Comparison of ENCODE assay signal across 25 mouse cellular contexts in the genomic region with DNA sequence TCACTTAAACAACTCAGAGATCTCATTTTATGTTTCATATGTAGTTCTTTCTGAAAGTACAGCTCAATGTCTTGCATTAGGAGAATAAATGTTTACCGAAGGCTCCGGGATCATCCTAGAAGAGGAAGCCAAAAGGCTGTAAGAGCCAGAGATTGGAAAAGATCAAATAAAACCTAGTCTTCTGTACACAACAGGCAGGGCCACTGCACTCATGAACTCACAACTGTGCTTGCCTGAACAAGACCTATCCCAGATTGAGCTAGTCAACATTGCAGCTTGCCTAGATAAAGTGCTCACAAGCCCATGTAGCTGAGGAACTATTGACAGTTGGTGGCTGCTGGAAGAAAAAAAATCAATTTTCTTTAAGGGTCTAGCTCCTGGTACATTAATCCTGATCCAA. TPM values are rescaled to one million over a fixed set of nuclear protein-coding genes. Genes with fewer than 3 reads are reported as not detected.
"Had no signal": no experiment of that assay in that cellular context is flagged by ENCODE, and none has a peak within 500 bp of the region (broad histone marks: within the 10 kb centered on the region; RNA-seq: fewer than 3 reads in every experiment).

No protein-coding gene starts in this region.

- H3K4me3 ChIP-seq: neural tube, embryonic 12.5 days; neural tube, embryonic 13.5 days; neural tube, embryonic 15.5 days; stomach, embryonic 15.5 days had no signal

- DNase-seq: retina, postnatal 1 day; right cerebral cortex, adult 18-20 months; right cerebral cortex, postnatal 14 days; right cerebral cortex, postnatal 25 days; right cerebral cortex, postnatal 4 days; spleen, adult 18-20 months; thymus, adult 18-20 months; thymus, adult 2 months; thymus, postnatal 14 days; thymus, postnatal 25 days; thymus, postnatal 36 days; thymus, postnatal 4 days had no signal

- H3K4me2 ChIP-seq: neural tube, embryonic 12.5 days; neural tube, embryonic 13.5 days; neural tube, embryonic 15.5 days; stomach, embryonic 15.5 days had no signal

- H3K4me1 ChIP-seq: neural tube, embryonic 12.5 days; neural tube, embryonic 13.5 days; neural tube, embryonic 15.5 days; stomach, embryonic 15.5 days had no signal

- H3K27me3 ChIP-seq: neural tube, embryonic 12.5 days; neural tube, embryonic 13.5 days; neural tube, embryonic 15.5 days; stomach, embryonic 15.5 days had no signal

- H3K36me3 ChIP-seq: neural tube, embryonic 12.5 days; neural tube, embryonic 13.5 days; neural tube, embryonic 15.5 days; stomach, embryonic 15.5 days had no signal

- H3K9ac ChIP-seq: neural tube, embryonic 12.5 days; neural tube, embryonic 13.5 days; neural tube, embryonic 15.5 days; stomach, embryonic 15.5 days had no signal

- H3K9me3 ChIP-seq: neural tube, embryonic 12.5 days; neural tube, embryonic 13.5 days; neural tube, embryonic 15.5 days; stomach, embryonic 15.5 days had no signal

- H3K27ac ChIP-seq: neural tube, embryonic 12.5 days; neural tube, embryonic 13.5 days; neural tube, embryonic 15.5 days; stomach, embryonic 15.5 days; stomach, postnatal 0 days had no signal

RNA-seq across cellular contexts. Expression of a gene that starts 42.5 kb away (rescaled TPM):
- total RNA-seq: neutrophil, adult 5-6 weeks had no signal
- polyA plus RNA-seq: testis, adult 2 months had no signal

RNA-seq across cellular contexts. Expression of a gene that starts 55.8 kb away (rescaled TPM):
- total RNA-seq: neutrophil, adult 5-6 weeks had no signal
- polyA plus RNA-seq: neural tube, embryonic 11.5 days; neural tube, embryonic 12.5 days; neural tube, embryonic 13.5 days; neural tube, embryonic 14.5 days; neural tube, embryonic 15.5 days; small intestine, adult 2 months; spleen, adult 2 months; stomach, embryonic 14.5 days; stomach, postnatal 0 days; thymus, adult 2 months; thymus, postnatal 0 days had no signal
